Mouse (Mus musculus): ENCODE measurements around the gene Mterf1b. TPM values are rescaled to one million over a fixed set of nuclear protein-coding genes. Genes with fewer than 3 reads are reported as not detected.

Gene Mterf1b
- polyA plus RNA-seq, 1 experiment from 2014 or later: 3.8 TPM

Other genes with a start within 250 kb of the Mterf1b start
- 147 and 158 TPM in 2 replicates for gene Cyp51, start 87.6 kb upstream of the Mterf1b start, polyA plus RNA-seq (2015; fragmentation: Nextera tagmentation; extraction: Ambion mirVana)

All from midbrain, embryonic 13.5 days (tissue).